Mouse (Mus musculus): Measurements from ENCODE around the gene Hddc2.
"Not testable (repeated sequence)": the region's sequence is repeated elsewhere in the genome, so short reads cannot be mapped to it uniquely, and the experiment has no call there.

The Hddc2 gene

GRCm38 (mm10) chr10:31352845-31353427, 39.8 kb downstream of the Hddc2 start:
- in situ Hi-C loops (cut with MboI, MseI), result loop anchor here (10.0 kb wide), 1 partner anchor 1378 kb away; no protein-coding TSS in a partner anchor

GRCm38 (mm10) chr10:31354141-31354540, 41.0 kb downstream of the Hddc2 start:
- in situ Hi-C loops (cut with MboI, MseI), result loop anchor here (10.0 kb wide), 1 partner anchor 1379 kb away; no protein-coding TSS in a partner anchor

GRCm38 (mm10) chr10:31354886-31355461, 41.8 kb downstream of the Hddc2 start:
- in situ Hi-C loops (cut with MboI, MseI), result loop anchor here (10.0 kb wide), 1 partner anchor 1380 kb away; no protein-coding TSS in a partner anchor

- in situ Hi-C loops (cut with MboI, MseI), result loop anchor here (10.0 kb wide), 1 partner anchor 1385 kb away; no protein-coding TSS in a partner anchor
These were observed 46.6 kb downstream of the Hddc2 start for GRCm38 (mm10) chr10:31359749-31360148.

DNA sequence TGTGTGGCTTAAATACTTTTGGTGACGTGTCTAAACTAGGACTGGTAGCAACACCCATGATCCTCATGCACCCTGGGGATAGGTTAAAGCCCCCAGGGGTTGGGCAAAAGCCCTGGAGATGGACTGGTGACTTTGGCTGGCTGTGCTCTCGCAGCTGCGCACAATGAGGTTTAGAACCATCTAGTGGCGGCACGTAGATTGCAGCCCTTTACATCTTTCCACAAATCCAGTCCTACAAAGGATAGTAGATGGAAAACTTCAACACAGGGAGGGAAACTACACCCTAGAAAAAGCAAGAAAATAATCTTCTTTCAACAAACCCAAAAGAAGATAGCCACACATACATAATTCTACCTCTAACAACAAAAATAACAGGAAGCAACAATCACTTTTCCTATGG, 57.0 kb downstream of the Hddc2 start:
- in situ Hi-C loops (cut with MboI, MseI), result not testable (repeated sequence)
